Mouse (Mus musculus) splenic B cell, adult 2 months (primary cell): Measurements from ENCODE around the gene Fbxl19.

Source experiments
- DNase-seq: peaks from one replicate; pipeline ENCODE4 v3.0.0-alpha.2; 2011; ENCODE audit warnings: low read depth, low spot score
- H3K27me3 ChIP-seq: 2 replicates; pipeline ENCODE4 v1.6.1; 2012; ENCODE audit warnings: mild to moderate bottlenecking, low read length, moderate library complexity, mixed read lengths; ENCODE audit not compliant: control insufficient read depth, poor library complexity, insufficient read depth, severe bottlenecking
- H3K36me3 ChIP-seq: 2 replicates; pipeline ENCODE4 v1.6.1; 2012; ENCODE audit warnings: mild to moderate bottlenecking, low read length, moderate library complexity, mixed read lengths; ENCODE audit not compliant: control insufficient read depth, poor library complexity, insufficient read depth, severe bottlenecking

The Fbxl19 gene

DNA sequence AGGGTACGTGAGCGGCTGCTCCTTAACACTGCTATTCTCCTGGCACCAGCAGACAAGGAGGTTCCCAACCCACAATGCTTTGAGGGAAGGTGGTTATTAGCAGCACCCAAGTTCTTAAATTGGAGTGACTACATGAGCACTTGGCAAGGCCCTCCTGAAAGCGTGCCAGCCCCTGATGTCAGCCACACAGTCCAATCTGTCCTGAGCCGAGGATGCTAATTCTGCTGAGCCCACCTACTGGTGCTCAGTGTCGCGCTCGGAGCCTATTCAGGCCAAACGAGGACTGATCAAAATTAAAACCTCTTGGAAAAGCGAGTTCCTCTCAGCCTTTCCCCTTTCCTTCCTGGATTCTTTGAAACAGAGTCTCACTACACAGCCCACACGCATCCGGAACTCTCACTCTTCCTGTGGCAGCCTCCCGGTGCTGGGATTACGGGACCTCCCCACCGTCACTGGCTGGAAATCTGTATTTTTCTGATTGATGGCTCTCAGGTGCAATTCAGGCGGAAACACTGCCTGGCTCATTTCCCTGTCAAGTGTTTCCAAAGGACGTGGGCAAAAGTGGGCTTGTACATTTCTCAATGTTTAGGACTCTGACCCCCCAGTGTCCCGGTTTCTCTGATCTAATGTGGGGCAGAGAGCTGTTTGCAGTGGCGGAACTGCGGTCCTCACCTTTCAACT, 70.0 kb downstream of the Fbxl19 start:
- no peak for DNase-seq
- Histone ChIP-seq H3K27me3 (no peaks in the 10 kb centered on the region), H3K36me3 (no peaks in the 10 kb centered on the region)

DNA sequence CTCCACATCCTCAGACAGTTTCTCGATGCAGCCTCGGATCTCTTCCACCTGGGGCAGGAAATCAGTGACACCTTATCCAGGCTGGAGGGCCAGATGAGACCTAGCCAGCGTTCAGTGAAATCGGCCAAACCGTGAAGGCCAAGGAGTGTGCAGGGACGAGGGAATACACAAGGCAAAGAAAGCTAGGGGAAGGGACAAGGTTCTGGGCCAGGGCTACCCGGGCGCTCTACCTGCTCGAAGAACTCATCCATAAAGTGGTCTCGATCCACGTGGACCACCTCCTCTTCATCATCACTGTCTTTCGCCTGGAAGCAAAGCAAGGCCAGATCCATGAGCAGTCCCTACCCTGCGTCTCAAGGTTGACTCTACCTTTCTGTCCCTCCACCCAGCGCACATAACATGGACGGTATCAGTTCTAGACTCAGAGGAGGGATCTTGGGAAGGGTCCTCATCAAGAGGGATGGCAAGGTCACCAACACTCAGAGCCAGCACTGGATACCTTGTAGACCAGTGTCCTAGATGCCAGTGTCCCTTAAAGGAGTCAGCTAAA, 70.8 kb downstream of the Fbxl19 start:
- DNase-seq: no peak
- Histone ChIP-seq H3K27me3 (no peaks in the 10 kb centered on the region), H3K36me3 (no peaks in the 10 kb centered on the region)

DNA sequence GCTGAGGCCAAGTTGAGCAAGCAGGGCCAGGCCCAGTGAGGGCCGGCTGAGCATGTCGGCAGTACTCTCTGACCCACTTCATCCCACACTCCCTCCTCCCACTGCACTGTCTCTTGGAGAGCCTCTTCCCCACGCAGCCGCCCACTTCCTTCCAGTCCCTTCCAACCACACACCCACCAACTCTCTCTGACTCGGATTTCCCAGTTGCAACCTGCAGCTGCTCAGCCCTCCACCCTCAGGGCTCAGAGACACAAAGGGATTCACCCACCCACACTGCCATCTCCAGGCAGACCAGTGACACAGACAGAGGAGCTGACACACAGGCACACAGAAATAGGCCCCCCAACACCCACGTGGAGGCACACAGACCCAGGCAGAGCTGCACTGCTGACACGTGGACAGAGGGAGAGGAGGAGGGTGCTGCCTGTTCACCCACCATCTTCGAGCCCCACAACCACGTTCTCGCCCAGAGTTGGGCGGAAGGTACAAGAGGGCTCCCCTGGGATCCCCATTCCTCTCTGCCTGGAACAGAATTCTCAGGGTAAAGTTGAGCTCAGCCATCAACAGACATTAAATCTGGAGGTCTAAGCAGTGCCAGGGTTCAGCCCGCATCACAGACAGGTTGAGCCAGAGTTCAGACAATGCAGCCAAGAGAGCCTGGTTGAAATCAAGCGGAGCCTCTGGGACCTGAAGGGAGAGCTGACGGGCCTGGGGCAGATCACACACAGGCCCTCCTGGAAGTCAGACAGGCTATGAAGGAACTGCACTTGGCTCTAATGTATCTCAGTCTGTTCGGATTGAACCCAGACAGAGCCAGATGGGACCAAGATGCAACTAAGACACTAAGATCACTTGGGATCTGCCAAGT, 71.8 kb downstream of the Fbxl19 start:
- no peak for DNase-seq

DNA sequence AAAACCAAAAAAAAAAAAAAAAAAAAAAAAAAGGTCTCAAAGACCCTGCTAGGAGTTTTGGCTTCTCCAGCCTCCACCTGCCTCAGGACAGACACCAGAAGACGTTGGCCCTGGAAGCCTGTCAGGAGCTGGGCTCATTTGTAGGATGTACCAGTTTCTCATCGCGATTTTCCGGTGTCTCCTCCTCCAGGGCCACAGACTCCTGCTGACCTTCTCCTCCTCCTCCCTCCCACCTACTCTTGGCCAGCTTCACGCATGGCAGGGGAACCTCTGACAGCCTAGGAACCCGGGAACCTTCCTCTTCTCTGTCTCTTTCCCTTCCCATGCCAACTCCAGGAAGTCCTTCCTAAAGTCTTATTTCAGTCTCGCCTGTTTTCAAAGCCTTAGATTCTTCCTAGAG, 72.7 kb downstream of the Fbxl19 start:
- H3K36me3 ChIP-seq: no peaks in the 10 kb centered on the region
- H3K27me3 ChIP-seq: no peaks in the 10 kb centered on the region
- DNase-seq: no peak

More for the DNA sequence above, 71.8 kb downstream of the Fbxl19 start:
- Histone ChIP-seq H3K36me3 (no peaks in the 10 kb centered on the region), H3K27me3 (no peaks in the 10 kb centered on the region)

DNA sequence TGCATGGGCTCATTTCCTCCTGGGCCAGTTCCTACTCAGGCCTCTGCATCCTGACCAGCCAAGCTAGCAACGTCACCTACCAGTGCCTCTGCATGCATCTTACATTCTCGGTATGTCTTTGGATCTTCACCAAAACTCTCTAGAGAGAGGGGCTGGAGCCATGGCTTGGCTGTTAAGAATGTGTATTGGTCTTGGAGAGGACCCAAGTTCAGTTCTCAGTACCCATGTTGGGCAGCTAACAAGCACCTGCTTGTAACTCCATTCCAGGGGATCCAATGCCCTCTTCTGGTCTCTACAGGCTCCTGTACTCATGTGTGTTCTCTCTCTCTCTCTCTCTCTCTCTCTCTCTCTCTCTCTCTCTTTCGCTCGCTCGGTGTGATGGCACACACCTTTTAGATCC, 73.4 kb downstream of the Fbxl19 start:
- Histone ChIP-seq H3K27me3 (no peaks in the 10 kb centered on the region), H3K36me3 (no peaks in the 10 kb centered on the region)
- no peak for DNase-seq
